Mouse (Mus musculus) cerebellum, postnatal 10 days (tissue): ENCODE measurements around the gene Rpl3l.
"Not testable (repeated sequence)": the region's sequence is repeated elsewhere in the genome, so short reads cannot be mapped to it uniquely, and the experiment has no call there.

Experiments
- DNase-seq, 2 experiments: peaks; one replicate each; pipeline ENCODE4 v3.0.0; 2021; ENCODE audit warnings: mixed read lengths in 2 of 2

The Rpl3l gene

GRCm38 (mm10) chr17:24719494-24720222 lies 8.0 kb upstream of the Rpl3l start:
- peak; percentile 99 for DNase-seq

- DNase-seq = not testable (repeated sequence)
Measured at GRCm38 (mm10) chr17:24720616-24721015, 7.0 kb upstream of the Rpl3l start.

GRCm38 (mm10) chr17:24721383-24721955 lies 6.2 kb upstream of the Rpl3l start:
- DNase-seq = not testable (repeated sequence)

GRCm38 (mm10) chr17:24722220-24722924 lies 5.2 kb upstream of the Rpl3l start:
- DNase-seq = no peak

- DNase-seq = no peak
Measured at GRCm38 (mm10) chr17:24723122-24723880, 4.3 kb upstream of the Rpl3l start.

- no peak for DNase-seq
Measured at GRCm38 (mm10) chr17:24723881-24724180, 3.8 kb upstream of the Rpl3l start.

- peak; percentile 99 to 100 for DNase-seq
Measured at GRCm38 (mm10) chr17:24724184-24724583, 3.4 kb upstream of the Rpl3l start, which contains the start of gene Ndufb10. TSS of gene Ndufb10 (minus strand) at chr17:24724478.

GRCm38 (mm10) chr17:24725637-24726390 lies 1.8 kb upstream of the Rpl3l start:
- no peak for DNase-seq

- DNase-seq = no peak
Measured at GRCm38 (mm10) chr17:24728184-24728583, 564 bp downstream of the Rpl3l start.

- no peak for DNase-seq
Measured at GRCm38 (mm10) chr17:24729067-24729466, 1.4 kb downstream of the Rpl3l start.

- DNase-seq = no peak
Measured at GRCm38 (mm10) chr17:24730787-24731186, 3.2 kb downstream of the Rpl3l start.

GRCm38 (mm10) chr17:24732233-24732935 lies 4.8 kb downstream of the Rpl3l start:
- no peak for DNase-seq

GRCm38 (mm10) chr17:24733434-24734050 lies 5.9 kb downstream of the Rpl3l start:
- DNase-seq = no peak

GRCm38 (mm10) chr17:24734513-24734912 lies 6.9 kb downstream of the Rpl3l start:
- DNase-seq = no peak

- no peak for DNase-seq
Measured at GRCm38 (mm10) chr17:24735446-24735845, 7.8 kb downstream of the Rpl3l start.

GRCm38 (mm10) chr17:24736330-24737051 lies 8.9 kb downstream of the Rpl3l start, which contains the start of gene Msrb1:
TSS of gene Msrb1 (plus strand) at chr17:24736642.
- peak; percentile 93 to 96 for DNase-seq

GRCm38 (mm10) chr17:24737135-24737810 lies 9.7 kb downstream of the Rpl3l start:
- DNase-seq = no peak

GRCm38 (mm10) chr17:24738238-24738637 lies 10.6 kb downstream of the Rpl3l start:
- no peak for DNase-seq

GRCm38 (mm10) chr17:24739926-24740325 lies 12.3 kb downstream of the Rpl3l start:
- no peak for DNase-seq

- no peak for DNase-seq
Measured at GRCm38 (mm10) chr17:24742307-24742706, 14.7 kb downstream of the Rpl3l start.
